Mouse (Mus musculus): ENCODE data around the gene Spint2.
A peak's percentile ranks its signal among the peaks of the same experiment; 100 is the strongest.

Spint2 gene

GRCm38 (mm10) chr7:29303738-29304462 lies 22.2 kb upstream of the Spint2 start, which contains the start of gene Dpf1:
Gene Dpf1, plus strand, starts transcription at chr7:29303951.
- peak; percentile 83 for DNase-seq

GRCm38 (mm10) chr7:29302641-29303040 lies 20.9 kb upstream of the Spint2 start:
- no peak for DNase-seq

- peak; percentile 59 for DNase-seq
These were observed 19.4 kb upstream of the Spint2 start for GRCm38 (mm10) chr7:29301127-29301566.

- DNase-seq, result peak; percentile 58
These were observed 15.3 kb upstream of the Spint2 start for GRCm38 (mm10) chr7:29296998-29297397.

GRCm38 (mm10) chr7:29295861-29296647 lies 14.3 kb upstream of the Spint2 start:
- DNase-seq, result no peak

GRCm38 (mm10) chr7:29294111-29294761 lies 12.5 kb upstream of the Spint2 start:
- no peak for DNase-seq

GRCm38 (mm10) chr7:29293131-29294065 lies 11.7 kb upstream of the Spint2 start:
- DNase-seq, result no peak

GRCm38 (mm10) chr7:29292458-29293098 lies 10.9 kb upstream of the Spint2 start:
- DNase-seq, result no peak

- no peak for DNase-seq
These were observed 10.1 kb upstream of the Spint2 start for GRCm38 (mm10) chr7:29291616-29292457.

GRCm38 (mm10) chr7:29290691-29291485 lies 9.2 kb upstream of the Spint2 start:
- no peak for DNase-seq

GRCm38 (mm10) chr7:29289856-29290255 lies 8.1 kb upstream of the Spint2 start:
- DNase-seq, result no peak

- DNase-seq, result peak; percentile 78
These were observed 7.4 kb upstream of the Spint2 start, which contains the start of gene Ppp1r14a for GRCm38 (mm10) chr7:29288942-29289638. Gene Ppp1r14a, plus strand, starts transcription at chr7:29289308.

- DNase-seq, result no peak
These were observed 6.4 kb upstream of the Spint2 start for GRCm38 (mm10) chr7:29288079-29288478.

GRCm38 (mm10) chr7:29287481-29287880 lies 5.8 kb upstream of the Spint2 start:
- no peak for DNase-seq

GRCm38 (mm10) chr7:29284523-29284922 lies 2.8 kb upstream of the Spint2 start:
- no peak for DNase-seq

- DNase-seq, result no peak
These were observed 2.2 kb upstream of the Spint2 start for GRCm38 (mm10) chr7:29283876-29284275.

- no peak for DNase-seq
These were observed 402 bp upstream of the Spint2 start for GRCm38 (mm10) chr7:29282074-29282554.

GRCm38 (mm10) chr7:29280801-29281200 lies 911 bp downstream of the Spint2 start:
- DNase-seq, result no peak

GRCm38 (mm10) chr7:29279924-29280323 lies 1.8 kb downstream of the Spint2 start:
- no peak for DNase-seq
